Mouse (Mus musculus) CD4-positive, CD25-positive, alpha-beta regulatory T cell, adult 2 months (primary cell): Measurements from ENCODE around the gene Gm9936.
"Not testable (repeated sequence)": the region's sequence is repeated elsewhere in the genome, so short reads cannot be mapped to it uniquely, and the experiment has no call there.

Experiments
- DNase-seq: peaks from one replicate; pipeline ENCODE4 v3.0.0-alpha.2; 2012; ENCODE audit warnings: low read depth, low spot score

The Gm9936 gene

GRCm38 (mm10) chr5:114840481-114840880, 18.0 kb downstream of the Gm9936 start:
- DNase-seq = not testable (repeated sequence)

DNA sequence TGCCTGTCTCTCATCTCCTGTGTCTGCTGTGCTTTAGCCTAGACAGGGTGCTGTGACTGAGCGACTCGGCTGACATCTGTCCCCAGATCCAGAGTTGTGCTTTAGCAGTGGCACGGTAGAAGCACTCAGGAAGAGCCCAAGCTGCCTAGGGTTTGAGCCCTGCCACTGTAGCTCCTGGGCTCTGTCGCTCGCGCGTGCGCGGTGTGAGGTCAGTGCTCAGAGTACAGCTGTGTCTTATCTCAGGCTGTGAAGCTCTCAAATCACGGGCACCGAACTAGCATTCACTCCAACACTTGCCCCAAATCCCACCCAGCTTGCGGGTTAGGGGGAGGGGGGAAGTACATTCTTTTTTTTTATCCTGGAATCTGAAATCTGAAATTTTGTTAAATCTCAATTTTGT, 21.6 kb downstream of the Gm9936 start:
- DNase-seq = no peak

- DNase-seq = no peak
Observed at GRCm38 (mm10) chr5:114829740-114830139, 28.7 kb downstream of the Gm9936 start.

GRCm38 (mm10) chr5:114827427-114827826, 31.1 kb downstream of the Gm9936 start:
- no peak for DNase-seq

DNA sequence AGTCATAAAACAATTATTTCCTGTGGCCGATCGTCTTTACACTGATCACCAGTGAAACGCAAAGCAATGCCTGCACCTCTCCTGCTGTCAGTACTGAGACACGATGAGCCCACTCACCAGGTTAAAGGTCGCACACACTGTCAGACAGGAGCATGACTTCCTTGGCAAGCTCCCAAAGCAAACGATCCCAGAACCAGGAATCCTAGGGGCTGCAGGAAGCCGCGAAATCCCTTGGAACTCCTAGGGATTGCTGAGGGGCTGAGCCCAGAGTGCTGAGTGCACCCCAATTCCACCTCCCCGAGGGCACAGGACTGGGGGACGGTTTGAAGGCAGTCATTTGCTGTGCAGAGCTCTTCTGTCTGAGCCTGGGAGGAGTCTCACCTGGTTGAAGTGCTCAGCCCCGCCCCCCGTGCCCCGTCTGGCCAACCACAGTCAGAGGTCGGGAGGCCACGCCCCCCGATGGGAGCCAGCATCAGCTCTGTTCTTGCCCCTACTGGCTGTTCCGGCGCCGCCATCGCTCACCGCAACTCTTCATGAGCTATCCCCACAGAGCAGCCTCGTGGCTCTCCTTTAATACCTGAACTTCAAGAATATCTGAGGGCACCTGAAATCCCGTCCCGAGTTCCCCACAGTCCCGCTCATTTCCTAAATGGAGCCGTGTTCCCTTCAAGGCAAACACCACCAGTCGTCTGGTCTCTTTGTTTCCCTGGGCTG, 32.3 kb downstream of the Gm9936 start:
- peak; percentile 98 for DNase-seq

- DNase-seq = peak; percentile 87
Observed at GRCm38 (mm10) chr5:114824197-114824596, 34.3 kb downstream of the Gm9936 start.

DNA sequence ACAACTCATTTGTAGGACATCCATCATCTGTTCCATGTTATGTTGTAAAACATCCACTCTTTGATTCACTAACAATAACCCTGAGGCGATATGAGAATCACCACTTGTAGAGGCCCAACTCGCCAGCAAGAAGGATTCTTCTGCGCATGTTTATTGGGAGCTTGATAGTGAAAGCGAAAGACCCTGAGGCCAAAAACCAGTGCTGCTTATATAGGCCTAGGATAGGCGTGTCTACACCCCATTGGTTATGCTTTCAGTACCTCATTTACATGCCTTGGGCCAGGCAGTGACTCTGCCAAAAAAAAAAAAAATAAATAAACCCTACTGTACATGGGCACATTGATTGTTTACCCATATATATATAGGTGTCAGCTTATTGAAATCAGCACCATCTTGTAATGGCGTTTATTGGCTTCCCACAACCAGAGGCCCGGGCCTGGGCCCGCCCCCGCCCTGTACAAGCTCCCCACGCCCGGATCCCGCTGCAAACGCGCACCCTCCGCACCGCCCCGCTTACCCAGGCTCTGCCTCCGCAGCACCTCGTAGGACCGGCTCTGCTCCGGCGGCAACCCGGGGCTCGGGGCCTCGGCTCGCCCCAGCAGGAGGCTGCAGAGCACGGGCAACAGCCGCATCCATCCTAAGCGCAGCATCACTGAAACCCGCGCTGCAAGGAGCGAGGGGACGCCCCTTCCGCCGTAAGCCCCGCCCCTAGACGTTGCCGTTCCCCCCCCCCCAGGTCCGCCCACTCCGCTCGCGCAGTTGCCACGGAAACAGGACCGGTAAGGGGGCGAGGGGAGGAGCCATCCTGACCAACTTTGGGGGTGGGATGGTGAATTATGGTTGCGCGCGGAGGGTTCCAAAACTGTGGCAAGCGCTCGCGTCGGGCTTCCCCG, 35.4 kb downstream of the Gm9936 start, which contains the start of gene 1500011B03Rik:
TSS of gene 1500011B03Rik (minus strand) at position 673 of the 893 bp plus-strand sequence.
- peak; percentile 88 for DNase-seq

- DNase-seq = no peak
Observed at GRCm38 (mm10) chr5:114818124-114818523, 40.4 kb downstream of the Gm9936 start.

DNA sequence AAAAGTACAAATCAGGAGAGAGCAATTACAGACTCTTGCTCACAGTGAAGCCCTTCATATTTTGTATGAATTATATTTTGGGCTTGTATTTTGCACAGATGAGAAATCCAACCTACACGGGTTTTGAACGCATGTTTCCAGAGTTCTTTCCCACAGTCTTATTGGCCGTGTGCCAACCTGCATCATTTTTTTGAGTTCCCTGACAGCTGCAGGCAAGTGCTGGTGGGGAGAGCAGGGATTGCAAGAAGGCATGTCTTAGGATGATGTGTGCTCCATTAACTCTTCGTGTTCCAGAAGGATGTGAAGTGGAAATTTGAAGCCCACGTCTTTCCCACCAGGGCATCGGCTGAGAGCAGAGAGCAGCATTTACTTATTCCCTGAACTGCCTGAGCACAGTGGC, 41.9 kb downstream of the Gm9936 start:
- no peak for DNase-seq

DNA sequence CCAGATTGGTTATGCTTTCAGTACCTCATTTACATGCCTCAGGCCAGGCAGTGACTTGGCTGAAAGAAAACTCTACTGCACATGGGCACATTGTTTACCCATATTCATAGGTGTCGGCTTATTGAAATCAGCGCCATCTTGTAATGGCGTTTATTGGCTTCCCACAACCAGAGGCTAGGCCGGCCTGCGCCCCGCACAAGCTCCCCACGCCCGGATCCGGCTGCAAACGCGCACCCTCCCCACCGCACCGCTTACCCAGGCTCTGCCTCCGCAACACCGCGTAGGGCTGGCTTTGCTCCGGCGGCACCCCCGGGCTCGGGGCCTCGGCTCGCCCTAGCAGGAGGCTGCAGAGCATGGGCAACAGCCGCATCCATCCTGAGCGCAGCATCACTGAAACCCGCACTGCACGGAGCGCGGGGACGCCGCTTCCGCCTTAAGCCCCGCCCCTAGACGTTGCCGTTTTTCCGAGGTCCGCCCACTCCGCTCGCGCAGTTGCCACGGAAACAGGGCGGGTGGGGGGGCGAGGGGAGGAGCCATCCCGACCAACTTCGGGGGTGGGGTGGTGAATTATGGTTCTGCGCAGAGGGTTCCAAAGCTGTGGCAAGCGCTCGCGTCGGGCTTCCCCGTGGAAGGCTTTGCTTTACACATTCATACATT, 44.8 kb downstream of the Gm9936 start:
- peak; percentile 92 for DNase-seq

- DNase-seq = no peak
Observed at GRCm38 (mm10) chr5:114809826-114810225, 48.7 kb downstream of the Gm9936 start.

DNA sequence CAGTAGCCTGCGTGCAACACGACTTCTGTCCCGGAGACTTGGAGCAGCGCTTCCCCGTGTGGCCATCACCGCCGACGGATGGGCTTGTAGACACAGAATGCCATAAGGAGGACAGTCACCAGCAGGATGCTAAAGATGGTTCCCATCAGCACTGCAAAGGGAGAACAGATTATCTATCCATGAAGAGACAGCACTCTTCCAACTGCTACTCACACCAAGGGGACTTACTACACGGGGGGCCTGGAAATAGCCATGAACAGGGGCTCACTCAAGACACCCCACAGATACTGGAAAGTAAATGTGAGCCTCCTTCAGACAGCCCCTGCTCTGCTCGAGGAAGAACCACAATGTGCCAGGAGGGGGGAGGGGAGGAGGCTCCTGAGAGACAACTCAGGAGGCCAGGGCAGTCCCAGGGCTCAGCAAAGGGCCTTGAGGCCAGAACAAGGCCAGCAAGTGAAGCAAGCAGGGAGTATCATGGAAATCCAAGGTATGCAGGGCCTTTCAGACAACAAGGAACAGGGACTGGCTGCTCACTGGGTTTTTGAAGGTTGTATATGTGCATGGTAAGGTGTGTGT, 49.2 kb downstream of the Gm9936 start:
- no peak for DNase-seq

- DNase-seq = no peak
Observed at GRCm38 (mm10) chr5:114808385-114808784, 50.1 kb downstream of the Gm9936 start.

DNA sequence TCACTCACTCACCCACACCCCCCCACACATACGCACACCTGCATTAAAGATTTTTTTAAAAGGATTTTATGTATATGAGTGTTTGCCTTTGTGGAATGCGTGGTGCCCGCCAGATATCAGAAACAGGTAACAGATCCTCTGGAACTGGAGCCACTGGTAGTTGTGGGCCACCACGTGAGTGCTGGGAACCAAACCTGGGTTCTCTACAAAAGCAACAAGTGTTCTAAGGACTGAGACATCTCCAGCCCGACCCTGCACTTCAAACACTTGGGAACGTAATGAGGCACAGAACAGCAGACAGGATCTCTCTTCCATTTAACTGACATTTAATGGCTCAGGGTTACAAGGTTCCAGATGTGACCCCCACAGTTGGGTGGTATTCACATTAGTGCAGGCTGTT, 50.6 kb downstream of the Gm9936 start:
- no peak for DNase-seq

- no peak for DNase-seq
Observed at GRCm38 (mm10) chr5:114807468-114807867, 51.0 kb downstream of the Gm9936 start.

GRCm38 (mm10) chr5:114807063-114807462, 51.4 kb downstream of the Gm9936 start:
- DNase-seq = no peak

DNA sequence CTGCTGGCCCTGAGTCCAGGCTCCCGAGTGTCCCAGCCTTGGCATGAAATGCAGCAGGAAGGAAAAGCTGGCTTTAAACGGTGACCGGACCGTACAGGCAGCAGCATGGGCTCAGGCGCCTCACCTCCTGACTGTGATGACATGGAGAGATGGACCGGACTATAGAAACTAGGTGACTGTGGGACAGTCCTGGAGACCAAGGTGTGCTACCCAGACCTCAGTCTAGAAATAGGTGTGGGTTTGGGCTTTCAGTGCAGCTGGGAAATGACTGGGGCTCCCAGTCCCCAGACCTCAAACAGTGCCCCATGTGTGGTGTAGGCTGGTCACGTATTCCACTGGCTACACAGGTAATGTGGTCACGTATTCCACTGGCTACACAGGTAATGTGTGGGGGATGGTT, 51.8 kb downstream of the Gm9936 start:
- no peak for DNase-seq
